Mouse (Mus musculus): ENCODE measurements around the gene Wwc1.

Wwc1 gene

DNA sequence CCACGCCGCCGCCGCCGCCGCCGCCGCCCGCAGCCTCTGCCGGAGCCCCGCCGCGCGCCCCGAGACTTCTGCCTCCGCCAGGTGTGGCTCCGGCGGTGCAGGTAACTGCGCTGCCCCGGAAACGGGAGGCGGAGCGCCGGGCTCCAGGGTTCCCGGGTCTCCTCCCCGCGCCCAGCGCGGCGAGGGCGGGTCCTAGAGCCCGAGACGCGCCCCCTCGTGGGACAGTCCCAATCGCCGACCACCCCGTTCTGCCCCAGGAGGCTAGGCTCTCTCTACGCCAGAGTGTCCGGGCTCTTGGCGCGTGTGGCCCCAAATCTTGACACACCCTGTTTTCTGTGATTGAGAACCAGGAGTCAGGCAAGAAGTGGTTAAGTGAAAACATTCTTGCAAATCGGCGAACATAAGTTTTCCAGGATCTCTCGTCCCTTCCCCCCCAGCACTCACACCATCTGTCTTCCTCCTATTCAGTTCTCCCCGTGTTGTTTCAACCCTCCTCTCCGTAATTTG, at the start of gene Wwc1:
Gene Wwc1 (minus strand): TSS at position 117 of the 507 bp plus-strand sequence.
- peak; percentile 33 to 65 for DNase-seq (ENCODE audit: low spot score in 2 of 2)

DNA sequence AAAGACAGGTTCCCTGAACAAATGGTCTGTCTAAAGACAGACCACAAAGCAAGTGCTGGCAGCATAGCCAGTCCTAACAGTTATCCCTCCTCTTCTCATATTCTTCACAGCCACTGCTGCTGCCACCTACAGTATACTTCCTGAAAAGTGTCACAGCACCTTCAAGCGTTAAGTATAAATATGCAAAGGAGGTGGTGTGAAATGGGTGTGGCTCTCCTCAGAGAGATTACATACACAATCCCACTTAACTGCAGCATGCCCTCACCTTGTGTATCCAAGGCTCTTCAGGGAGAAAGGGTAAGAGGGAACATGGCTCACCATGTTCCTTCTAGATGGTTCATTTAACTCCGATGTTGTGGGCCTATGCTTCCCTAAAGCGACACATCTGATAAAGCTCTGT, 39.7 kb upstream of the Wwc1 start:
- DNase-seq (ENCODE audit: low spot score in 2 of 2), result no peak

DNA sequence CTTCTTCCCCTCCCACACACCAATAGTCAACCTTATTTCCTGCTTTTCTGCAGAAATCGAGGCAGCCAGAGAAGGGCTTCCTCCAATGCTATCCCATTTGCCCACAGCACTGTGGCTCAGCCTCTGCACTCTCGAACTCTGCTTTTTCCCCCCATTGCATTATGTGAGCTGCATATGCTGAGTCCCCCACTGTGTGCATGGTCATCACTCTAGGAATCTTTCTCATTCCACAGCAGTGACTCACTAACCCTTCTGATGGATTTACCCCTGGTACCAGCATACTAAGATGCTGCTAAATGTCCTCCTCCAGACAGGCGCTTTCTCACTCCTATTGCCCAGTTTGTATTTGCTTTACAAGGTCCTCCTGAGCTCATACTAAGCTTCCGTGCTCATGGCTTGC, 32.9 kb upstream of the Wwc1 start:
- no peak for DNase-seq (ENCODE audit: low spot score in 2 of 2)

DNA sequence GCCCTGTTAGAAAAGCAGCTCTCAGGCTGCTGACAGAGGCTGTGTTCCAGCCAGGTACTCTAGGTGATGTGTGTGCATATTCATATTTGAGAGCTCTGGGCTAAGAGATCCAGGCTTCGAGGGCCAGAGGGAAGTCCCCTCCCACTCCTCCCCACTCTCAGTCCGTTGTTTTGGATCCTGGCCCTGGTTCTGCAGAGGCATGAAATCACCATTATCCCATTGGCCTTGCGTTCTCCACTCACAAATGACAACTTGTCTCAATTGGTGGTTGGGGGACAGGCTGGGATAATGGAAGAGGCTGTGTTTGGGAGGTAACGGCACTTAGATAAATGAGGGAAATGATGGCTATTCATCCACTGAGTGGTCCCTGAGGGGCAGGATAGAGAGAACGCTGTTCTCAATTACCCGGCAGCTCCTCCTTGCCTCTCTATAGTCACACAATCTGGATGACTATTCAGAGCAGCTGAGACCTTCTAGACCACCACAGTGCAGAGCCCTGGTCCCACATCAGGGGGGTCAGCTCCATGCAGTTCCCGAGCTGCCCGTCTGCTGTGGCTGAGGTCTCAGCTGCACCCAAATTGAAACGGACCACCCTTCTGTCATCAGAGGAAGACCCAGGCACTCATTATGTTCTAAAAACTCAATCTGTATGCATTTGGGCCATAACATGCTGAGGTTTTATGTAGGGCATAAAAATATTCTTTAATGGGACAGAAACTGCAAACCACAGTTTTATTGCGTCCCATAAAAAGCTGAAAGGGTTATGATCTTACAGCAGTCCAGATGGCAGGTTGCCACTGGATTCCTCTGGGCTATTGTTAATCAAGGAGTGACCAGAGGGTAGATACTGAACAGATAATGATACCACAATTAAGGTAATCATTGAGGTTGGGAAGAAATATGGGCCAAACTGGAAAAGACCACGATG, 29.2 kb upstream of the Wwc1 start:
- no peak for DNase-seq (ENCODE audit: low spot score in 2 of 2)

DNA sequence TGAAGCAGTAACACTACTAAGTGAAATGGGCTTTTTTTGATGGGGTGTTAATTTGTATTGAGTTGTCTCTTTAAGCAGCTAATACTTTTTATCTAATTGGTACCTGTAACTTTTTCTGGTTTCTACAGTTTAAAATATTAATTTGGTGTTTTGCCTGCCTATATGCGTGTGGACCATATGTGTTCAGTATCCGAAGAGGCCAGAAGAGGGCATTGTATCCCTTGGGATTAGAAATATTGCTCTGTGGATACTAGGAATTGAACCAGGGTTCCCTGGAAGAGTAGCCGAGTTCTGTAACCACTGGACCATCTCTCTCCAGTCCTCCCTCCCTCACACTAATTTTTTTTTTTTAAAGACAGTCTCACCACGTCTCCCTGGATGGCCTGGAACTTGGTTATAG, 22.6 kb upstream of the Wwc1 start:
- no peak for DNase-seq (ENCODE audit: low spot score in 2 of 2)

DNA sequence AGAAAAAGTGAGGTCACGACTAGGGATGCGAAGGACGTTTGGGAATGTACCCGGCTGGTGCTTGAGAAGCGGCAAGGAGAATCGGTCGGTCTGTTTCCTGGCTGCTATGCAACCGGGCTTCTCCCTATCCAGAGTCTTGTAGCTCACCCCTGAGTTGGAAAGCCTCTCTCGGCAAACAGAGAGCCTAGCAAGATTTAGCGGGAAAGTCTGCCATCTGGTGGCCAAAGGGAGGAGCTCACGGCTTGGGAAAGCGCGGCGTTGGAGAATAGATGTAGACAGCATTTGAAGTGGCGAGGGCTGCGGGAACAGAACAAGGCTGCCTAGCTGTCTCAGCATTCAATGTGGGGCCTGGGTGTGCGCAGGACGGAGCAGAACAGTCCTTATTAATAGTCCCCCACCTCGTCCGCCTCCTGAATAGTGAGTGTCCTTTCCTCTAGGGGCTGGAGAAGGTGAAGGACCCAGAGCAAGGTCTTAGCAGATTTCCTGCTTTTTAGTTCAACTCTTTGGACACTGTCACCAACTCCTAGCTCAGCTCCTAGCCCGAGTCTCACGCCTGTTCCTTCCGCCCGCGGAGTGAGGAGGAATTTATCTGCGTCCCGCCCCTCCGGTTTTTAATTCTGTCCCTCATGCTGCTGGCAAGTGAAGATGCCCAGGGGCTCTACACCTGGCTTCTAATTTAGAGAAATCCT, 21.1 kb upstream of the Wwc1 start:
- peak; percentile 91 to 94 for DNase-seq (ENCODE audit: low spot score in 2 of 2)

DNA sequence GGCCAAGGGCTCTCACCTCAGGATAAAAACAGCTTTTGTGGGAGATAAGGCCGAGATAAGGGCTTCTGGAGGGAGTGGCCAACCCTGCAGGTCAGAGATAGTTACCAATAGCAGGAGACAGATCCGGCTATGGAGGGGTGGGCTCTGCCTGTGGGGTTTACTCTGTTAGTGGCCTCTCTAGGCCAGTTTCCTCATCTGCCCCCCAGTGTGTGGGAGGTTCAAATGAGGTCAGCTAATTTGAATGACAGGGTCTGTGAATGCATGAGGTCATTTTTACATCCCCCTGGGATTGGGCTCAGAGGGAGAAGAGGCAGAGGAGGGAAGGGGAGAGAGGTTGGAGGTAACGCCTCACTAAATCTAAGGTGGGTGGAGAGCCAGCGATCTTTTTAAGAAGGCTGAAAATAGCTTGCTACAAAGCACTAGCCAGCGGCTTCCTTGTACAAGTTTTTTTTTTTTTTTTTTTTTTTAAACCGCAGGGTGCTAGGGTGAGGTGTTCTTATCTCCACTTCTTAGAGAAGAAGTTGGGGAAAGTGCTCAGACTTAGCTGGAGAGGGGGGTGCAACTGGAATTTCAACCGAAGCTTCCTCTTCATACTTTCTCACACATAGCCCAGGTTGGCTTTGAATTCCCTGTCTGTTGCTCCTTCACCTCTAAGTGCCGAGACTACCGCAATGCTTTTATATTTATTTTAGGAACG, 20.4 kb upstream of the Wwc1 start:
- DNase-seq (ENCODE audit: low spot score in 2 of 2), result no peak

DNA sequence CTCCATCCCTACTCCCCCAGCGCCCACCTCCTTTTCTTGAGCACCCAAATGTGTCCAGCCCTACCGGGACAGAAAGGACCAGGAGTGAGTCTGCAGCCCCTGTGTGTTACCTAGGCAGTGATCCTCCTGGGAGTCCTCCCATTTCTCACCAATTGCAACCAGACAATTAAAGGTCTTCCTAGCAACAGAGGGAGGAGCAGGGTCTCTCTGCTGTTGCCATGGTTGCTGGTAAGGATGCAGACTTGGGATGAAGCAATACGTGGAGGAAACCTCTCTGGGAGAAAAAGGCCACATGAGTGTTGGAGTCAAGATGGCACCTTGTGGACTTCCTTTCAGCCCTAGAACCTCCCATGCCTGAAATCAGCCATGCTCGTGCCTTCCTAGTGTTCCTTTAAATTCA, 19.7 kb upstream of the Wwc1 start:
- DNase-seq (ENCODE audit: low spot score in 2 of 2), result no peak

DNA sequence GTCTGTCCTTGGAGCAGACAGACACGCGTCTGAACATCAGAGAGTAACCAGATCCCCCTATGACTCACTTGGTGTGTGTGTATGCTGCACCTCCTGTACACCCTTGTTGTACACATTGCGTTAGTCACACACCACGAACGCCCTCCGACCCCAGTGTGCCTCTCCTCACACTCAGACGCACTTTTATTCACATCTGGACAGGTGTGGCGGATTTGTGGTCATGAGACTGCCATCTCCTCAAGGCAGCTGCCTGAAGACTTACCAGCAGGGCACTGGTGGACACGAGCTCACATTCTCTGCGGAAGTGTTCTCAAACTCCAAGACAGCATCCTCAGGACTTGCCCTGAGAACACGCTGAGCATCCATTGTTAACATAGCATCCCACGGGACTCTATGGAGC, 17.7 kb upstream of the Wwc1 start:
- DNase-seq (ENCODE audit: low spot score in 2 of 2), result no peak

DNA sequence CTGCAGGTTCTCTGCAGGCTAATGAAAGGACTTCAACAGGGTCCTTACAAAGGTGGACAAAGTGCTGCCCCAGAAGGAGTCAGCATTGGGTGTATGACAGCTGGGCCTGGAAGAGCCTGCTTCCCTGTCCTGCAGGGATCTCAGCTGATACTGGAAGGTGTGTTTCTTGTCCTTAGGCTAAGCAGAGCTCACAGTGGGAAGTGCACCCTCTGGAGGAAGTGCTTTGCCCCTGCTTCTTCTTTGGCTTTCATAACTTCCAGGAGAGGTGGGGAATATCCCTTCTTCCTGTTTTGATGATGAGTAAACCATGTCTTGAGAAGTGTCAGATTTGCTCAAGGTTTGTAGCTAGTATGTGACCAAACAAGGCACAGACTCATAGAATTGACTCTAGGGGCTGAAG, 15.0 kb upstream of the Wwc1 start:
- DNase-seq (ENCODE audit: low spot score in 2 of 2), result no peak

DNA sequence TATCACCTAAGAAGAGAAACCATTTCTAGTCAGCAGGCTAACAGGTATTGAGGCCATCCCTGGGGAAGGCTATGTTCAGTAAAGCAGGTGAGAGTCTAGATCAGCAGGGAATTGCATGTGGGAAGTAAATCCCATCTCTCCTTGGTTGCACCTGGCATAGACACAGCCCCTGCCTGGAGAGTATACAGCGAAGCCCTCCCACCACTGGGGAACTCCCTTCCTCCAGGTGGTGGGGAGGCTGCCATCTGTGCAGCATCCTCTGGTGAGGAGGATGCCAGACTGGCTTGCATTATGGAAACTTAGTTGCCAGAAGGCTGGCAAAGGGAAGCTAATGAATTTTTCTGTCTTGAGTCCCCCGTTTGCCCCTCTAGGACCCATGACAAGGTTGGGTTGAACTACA, 11.5 kb upstream of the Wwc1 start:
- no peak for DNase-seq (ENCODE audit: low spot score in 2 of 2)

DNA sequence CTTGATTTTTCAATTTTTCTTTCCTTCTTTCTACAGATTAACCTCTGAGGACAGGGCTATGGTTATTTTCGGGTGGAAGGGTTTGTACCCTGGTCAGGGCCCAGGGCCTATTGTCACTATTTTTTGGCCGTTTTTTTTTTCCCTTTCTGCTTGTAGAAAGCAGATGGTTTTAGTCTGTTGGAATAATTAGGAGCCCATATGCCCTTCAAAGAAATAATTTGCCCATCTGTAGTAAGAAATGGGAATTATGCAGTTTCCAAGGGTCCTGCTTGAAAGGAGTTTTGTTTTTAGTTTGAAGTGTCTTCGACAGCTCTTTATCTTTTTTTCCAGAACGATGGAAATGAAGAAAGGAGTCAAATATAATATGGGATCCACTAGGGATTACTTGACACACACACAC, 9.6 kb upstream of the Wwc1 start:
- DNase-seq (ENCODE audit: low spot score in 2 of 2), result no peak

DNA sequence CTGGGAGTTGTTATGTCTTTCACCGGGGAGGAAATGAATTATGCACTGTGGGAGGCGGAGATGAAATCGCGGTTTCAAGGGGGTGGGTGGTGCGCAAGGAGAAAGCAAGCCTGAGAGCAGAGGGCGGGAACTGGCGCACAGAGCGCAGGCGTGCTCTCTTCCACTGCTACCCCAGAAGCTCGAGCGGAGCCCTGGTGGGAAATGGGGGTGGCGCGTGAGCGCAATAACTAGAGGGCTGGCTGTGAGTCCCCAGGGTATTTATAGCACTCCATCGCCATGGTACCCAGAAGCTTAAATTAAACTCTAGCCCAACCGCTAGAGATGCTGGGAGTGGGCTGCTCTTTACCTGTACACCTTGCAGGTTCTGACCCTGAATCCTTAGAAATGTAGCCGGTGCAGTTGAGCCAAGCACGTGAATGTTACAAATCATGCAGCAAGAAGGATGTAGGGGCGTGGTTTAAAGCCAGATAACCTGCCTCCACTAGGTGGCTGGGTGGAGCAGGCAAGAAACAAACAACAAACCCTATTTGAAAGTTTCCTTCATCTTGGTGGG, 5.6 kb upstream of the Wwc1 start:
- DNase-seq (ENCODE audit: low spot score in 2 of 2), result no peak

DNA sequence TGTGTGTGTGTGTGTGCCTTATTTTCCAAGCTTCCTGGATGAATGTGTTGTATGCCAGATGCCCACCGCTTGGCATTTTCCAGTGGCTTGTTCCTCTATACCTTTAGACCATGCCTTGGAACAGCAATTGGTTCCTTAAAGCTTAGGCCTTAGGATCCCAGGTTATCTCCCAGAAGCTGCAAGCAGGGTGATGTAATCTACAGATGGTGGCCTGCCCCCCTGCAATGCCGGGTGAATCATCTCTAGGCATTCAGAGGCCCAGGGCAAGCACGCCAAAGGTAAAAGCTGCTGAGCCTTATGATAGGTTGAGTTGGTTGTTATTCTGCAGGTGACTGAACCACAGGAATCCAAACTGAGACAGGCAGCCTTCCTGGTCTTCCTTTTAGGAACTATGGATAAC, 2.4 kb upstream of the Wwc1 start:
- DNase-seq (ENCODE audit: low spot score in 2 of 2), result no peak

DNA sequence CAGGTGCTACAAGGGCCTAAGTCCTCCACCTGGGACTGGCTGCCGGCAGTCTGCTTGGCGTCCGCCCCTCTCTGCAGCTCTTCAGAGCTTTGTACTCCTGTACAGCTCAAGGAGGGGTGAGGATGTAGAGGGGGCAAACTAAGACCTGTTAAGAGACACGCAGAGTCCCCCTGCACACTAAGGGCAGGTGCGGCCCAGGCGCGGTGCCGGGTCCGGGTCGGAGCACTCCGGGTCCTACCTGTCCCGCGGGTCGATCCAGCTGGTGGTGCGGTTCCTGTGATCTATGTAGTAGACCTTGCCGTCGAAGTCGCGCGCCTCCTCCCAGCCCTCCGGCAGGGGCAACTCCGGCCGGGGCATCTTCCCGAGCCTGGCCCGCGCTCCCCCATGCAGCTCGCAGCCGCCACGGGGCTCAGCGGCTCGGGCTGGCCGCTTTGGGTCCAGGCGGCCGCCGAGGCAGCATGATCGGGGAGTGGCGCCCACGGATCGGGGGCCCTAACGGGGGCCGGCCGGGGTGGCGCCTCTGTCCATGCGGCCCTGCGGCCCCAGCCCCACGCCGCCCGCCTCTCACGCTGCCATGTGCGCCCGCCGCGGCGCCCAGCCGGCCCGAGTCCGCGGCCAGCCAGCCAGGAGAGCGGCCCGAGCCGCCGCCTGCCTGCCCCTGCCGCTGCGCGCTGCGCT, 455 bp downstream of the Wwc1 start:
- peak in 1 of 2 experiments; percentile 36 for DNase-seq (ENCODE audit: low spot score in 2 of 2)

DNA sequence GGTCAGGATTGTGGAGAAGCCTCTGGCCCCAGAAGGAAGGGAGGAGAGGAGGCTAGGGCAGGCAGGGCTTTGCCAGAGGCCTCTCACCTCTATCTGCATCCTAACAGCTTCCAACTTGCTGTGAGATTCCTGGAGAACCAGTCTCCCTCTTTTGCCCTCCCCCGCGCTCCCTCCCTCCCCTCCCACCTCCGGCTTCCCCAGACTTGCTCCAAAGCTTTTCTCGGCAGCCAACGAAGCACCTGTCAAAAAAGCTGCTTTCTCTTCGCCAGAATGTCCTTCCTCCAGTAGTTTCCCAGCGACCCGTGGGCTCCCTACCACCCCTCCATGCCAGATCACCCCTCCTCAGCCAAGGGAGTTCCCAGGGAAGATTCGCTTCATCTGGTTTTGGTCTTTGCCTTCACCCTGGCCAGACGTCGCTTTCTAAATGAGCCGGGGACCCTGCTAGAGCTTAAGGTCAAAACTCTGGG, 1.0 kb downstream of the Wwc1 start:
- no peak for DNase-seq (ENCODE audit: low spot score in 2 of 2)

DNA sequence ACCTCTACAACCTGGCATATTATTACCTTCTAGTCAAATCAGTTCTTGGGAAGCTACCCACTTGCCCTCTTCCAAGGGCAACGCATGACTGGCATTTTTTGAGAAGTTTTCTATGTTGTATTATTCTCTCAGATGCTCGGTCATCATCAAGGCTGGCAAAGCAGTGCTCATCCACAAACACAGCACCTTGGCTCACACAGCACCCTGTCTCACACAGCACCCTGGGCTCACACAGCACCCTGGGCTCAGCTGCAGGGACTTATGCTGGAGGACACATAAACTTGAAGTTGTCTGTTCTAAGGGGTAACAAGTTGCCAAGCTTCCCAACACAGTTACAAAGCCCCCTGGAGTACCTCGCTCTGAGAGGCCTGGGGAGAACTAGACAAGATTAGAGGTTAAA, 2.5 kb downstream of the Wwc1 start:
- DNase-seq (ENCODE audit: low spot score in 2 of 2), result no peak

DNA sequence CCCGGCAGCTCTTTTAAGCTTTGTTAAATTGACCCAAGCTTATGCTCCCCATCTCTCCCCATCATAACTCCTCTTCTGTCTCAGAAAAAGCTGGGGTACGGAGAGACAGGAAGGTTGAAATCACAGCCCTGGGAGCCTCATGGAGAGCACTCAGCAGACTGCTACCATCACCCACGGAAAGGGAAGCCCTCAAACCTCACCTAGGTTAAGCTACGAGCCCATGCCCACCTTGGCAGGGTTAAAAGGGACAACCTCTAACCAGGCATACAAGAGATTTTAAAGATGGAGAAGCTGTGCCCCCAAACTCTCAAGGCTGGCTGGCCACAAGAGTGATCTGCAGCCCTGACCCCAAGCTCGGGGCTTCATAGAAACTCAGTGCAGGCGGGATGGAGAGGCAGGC, 3.2 kb downstream of the Wwc1 start:
- DNase-seq (ENCODE audit: low spot score in 2 of 2), result no peak

DNA sequence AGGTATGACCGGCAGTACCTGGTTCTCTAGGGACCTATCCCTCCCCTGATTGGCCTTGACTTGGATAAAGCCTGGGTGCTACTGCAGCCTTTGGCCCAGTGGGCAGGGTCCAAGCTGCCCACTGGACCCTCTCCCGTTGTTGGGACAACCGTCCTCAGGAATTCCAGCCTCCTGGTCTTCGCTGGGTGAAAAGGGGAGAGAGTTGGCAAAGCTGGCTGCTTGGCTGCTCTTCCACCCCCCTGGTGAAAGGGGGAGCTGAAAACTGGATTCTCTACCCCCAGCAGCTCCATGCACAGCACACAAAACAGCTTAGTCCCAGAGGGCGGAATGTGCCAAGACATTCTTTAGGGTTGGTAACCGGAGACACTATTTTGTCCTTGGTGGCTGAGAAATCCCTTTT, 3.8 kb downstream of the Wwc1 start:
- no peak for DNase-seq (ENCODE audit: low spot score in 2 of 2)

DNA sequence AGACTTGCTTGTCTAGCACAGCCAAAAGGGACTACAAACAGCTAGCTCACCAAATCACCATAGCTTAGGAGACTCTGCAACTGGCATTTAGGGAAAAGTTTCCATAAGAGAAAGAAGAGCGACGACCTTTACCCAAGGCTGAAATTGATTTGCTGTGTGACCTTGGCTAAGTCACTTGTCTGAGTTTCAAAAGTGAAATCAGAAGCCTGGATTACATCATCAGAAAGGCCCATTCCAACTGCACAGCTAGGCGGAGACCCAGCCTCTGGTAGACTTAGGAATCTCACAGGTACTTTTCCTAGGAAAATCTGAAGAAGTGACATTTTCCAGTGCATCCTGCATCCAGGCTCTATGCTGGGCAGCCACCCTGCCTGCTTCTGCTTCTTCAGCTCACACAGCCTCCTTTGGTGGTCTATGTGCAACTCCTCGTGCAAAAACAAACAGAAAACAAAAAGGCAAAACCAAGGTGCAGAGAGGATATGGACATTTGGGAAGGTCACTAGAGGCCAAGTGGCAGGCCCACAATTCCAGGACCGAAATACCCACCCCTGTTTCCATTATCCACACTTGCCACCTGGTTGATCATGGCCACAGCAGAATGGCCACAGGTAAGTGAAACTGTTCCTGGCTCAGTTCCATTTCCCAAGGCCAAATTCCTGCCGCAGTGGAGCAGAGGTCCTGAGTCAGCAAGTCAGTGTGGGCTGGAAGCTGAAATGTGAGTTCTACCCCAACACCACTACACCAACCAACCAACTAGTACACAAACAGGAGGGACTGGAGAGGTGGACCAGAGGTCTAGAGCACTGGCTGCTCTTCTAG, 5.5 kb downstream of the Wwc1 start:
- no peak for DNase-seq (ENCODE audit: low spot score in 2 of 2)

DNA sequence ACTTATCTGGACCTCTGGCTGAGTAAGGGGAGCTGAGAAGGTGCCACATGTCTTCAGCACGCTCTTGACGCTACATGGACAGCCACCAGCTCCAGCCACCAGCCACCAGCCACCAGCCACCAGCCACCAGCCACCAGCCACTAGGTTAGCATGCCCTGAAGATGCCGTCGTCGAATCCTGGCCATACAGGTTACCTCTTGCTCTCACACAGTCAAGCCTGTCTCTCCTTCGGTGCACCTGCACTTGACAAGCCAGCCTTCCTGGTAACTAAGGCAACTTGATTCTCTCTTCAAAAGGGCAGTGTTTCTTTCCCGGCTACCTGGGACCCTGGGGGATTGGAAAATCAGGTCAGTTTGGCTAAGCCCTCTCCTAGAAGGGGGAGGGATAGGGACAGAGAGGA, 7.2 kb downstream of the Wwc1 start:
- no peak for DNase-seq (ENCODE audit: low spot score in 2 of 2)
